Mouse (Mus musculus) kidney, embryonic 16.5 days (tissue): Measurements from ENCODE around the gene Klrc2. TPM values are rescaled to one million over a fixed set of nuclear protein-coding genes. Genes with fewer than 3 reads are reported as not detected.

Experiments used
- microRNA-seq: library from miRNA; unstranded; fragments of <30 nt; microRNA quantifications from one replicate; pipeline ENCODE4, GENCODE M21; 2016
- polyA plus RNA-seq: library from polyadenylated mRNA; unstranded; fragments of >200 nt; fragmentation: Nextera tagmentation; extraction: Ambion mirVana; gene quantifications from 2 replicates; pipeline ENCODE4 v1.2.1, GENCODE M21; 2015

Klrc2 gene
- polyA plus RNA-seq, 1 experiment from 2014 or later, result not detected

Small RNAs within 50 kb of the gene (microRNA-seq; reads per million reads assigned to microRNA genes)
- gene Mir680-1, result not detected

Other genes with a start within 250 kb of the Klrc2 start
- gene Clec1a, start 208.7 kb downstream of the Klrc2 start, polyA plus RNA-seq, result 11.3 and 12.8 TPM in 2 replicates
- not detected in 2 replicates for gene Olr1, start 153.5 kb downstream of the Klrc2 start, polyA plus RNA-seq
- 61.5 and 63.1 TPM in 2 replicates for gene Tmem52b, start 148.1 kb downstream of the Klrc2 start, polyA plus RNA-seq
- gene Gabarapl1, start 127.5 kb downstream of the Klrc2 start, polyA plus RNA-seq, result 74.1 and 77.7 TPM in 2 replicates
- not detected in 2 replicates for gene Klre1, start 82.8 kb downstream of the Klrc2 start, polyA plus RNA-seq
- gene Klrd1, start 68.9 kb downstream of the Klrc2 start, polyA plus RNA-seq, result 0.32 and 0.36 TPM in 2 replicates
- 0.09 TPM in 1 of 2 replicates, not detected in the other for gene Klrk1, start 36.8 kb downstream of the Klrc2 start, polyA plus RNA-seq
- gene Klrc3, start 17.4 kb downstream of the Klrc2 start, polyA plus RNA-seq, result not detected in 2 replicates
- not detected in 2 replicates for gene Klrc1, start 18.3 kb upstream of the Klrc2 start, polyA plus RNA-seq
- gene Klri1, start 56.4 kb upstream of the Klrc2 start, polyA plus RNA-seq, result not detected in 2 replicates
- not detected in 2 replicates for gene Klri2, start 79.8 kb upstream of the Klrc2 start, polyA plus RNA-seq
- gene Gm156, start 123.6 kb upstream of the Klrc2 start, polyA plus RNA-seq, result not detected in 2 replicates
- gene Gm17631, start 202.0 kb upstream of the Klrc2 start, polyA plus RNA-seq, result not detected in 2 replicates
- gene Klra17, start 216.0 kb upstream of the Klrc2 start, polyA plus RNA-seq, result not detected in 2 replicates